Mouse (Mus musculus): ENCODE data around the gene Arrdc2. TPM values are rescaled to one million over a fixed set of nuclear protein-coding genes. Genes with fewer than 3 reads are reported as not detected.
A peak's percentile ranks its signal among the peaks of the same experiment; 100 is the strongest.

The Arrdc2 gene
- polyA plus RNA-seq, 1 experiment from 2014 or later: 3.8 TPM

DNA sequence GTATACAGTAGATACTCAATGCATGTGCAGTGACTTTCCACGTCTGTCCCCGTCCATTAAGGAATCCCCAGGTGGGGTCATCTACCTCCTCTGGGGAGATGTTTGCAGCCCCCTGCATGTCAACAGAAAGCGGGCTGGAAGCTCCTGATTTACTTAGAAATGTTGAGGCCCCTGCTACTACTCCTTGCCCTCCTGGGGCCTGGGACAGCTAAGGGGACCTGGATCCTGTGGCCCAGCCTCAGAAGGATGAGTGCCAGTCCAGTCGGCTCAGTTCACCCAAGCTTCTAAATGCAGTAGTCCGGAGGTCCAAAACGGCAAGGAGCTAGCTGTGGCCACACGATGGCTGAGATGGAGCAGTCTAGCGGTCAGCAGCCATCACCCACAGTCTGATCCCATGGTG lies 4.4 kb upstream of the Arrdc2 start:
- 77% methylated on average over 8 of the region's 8 CpGs for WGBS
- no peak overlapping the region for H3K4me3 ChIP-seq
- H3K9me3 ChIP-seq: no peaks in the 10 kb centered on the region
- H3K27me3 ChIP-seq (ENCODE audit: insufficient read depth, poor library complexity, severe bottlenecking): peaks cover 64% of the 10 kb centered on the region
- peak overlapping the region; percentile 81; the same call in 1 of the 2 replicates for H3K27ac ChIP-seq
- H3K36me3 ChIP-seq: no peaks in the 10 kb centered on the region
- DNase-seq (ENCODE audit: low spot score): no peak
- H3K4me1 ChIP-seq: peaks cover 33% of the 10 kb centered on the region

DNA sequence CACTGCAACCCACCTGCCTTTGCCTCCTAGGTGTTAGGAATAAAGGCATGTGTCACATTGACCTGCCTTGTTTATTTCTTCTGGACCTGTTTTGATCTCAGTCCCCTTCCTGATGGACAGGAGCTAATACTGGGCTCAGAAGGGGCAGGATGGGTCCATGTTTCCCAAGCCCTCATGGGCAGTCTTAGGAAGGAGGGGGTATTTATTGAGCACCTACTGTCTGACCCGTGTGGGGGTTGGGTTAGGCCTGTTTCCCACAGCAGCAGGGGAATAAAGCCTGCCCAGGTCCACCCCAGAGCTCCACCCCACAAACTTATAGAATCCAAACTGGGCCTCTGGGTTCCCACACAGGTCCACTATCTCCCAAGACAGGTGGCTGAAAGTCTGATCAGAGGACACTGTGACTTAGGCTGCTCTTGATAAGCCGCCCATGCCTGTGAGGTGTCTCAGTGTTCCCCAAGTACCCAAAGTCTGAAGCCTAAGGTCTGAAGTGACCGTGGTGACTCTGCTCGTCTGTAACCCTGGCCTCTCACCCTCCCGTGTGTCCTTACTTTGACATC lies 3.8 kb upstream of the Arrdc2 start:
- WGBS: 70% methylated on average over 5 of the region's 5 CpGs
- peak overlapping the region; percentile 81; the same call in 1 of the 2 replicates for H3K27ac ChIP-seq
- DNase-seq (ENCODE audit: low spot score): peak; percentile 92

DNA sequence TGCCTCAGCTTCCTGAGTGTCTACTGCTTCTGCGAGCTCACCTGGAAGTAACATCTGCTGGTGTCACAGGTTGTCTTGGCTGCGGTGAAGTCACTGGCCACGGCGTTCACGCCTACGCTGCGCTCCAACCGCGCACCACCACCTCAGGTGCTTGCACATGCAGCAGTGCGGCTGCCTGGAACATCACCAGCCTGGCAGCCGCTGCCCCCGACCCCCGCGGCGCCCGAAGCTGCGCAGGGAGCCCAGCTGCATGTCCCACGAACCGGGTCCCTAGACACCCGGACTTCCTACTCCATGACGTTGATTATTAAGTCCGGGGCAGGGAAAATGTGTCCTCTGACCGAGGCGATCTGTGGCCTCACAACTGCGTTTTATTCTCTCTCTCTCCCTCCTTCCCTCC lies 3.0 kb upstream of the Arrdc2 start:
- Histone ChIP-seq H3K27ac (peak overlapping the region; percentile 50; the same call in 1 of the 2 replicates), H3K4me1 (peaks cover 39% of the 10 kb centered on the region), H3K4me3 (peak overlapping the region; percentile 9; the same call in 1 of the 2 replicates), H3K36me3 (no peaks in the 10 kb centered on the region), H3K27me3 (ENCODE audit: insufficient read depth, poor library complexity, severe bottlenecking) (peaks cover 49% of the 10 kb centered on the region), H3K9me3 (no peaks in the 10 kb centered on the region)
- no peak for DNase-seq (ENCODE audit: low spot score)
- WGBS: 63% methylated on average over 25 of the region's 25 CpGs

More for the DNA sequence above, 3.8 kb upstream of the Arrdc2 start:
- Histone ChIP-seq H3K27me3 (ENCODE audit: insufficient read depth, poor library complexity, severe bottlenecking) (peaks cover 58% of the 10 kb centered on the region), H3K4me3 (no peak overlapping the region), H3K36me3 (no peaks in the 10 kb centered on the region), H3K9me3 (no peaks in the 10 kb centered on the region), H3K4me1 (peaks cover 39% of the 10 kb centered on the region)

DNA sequence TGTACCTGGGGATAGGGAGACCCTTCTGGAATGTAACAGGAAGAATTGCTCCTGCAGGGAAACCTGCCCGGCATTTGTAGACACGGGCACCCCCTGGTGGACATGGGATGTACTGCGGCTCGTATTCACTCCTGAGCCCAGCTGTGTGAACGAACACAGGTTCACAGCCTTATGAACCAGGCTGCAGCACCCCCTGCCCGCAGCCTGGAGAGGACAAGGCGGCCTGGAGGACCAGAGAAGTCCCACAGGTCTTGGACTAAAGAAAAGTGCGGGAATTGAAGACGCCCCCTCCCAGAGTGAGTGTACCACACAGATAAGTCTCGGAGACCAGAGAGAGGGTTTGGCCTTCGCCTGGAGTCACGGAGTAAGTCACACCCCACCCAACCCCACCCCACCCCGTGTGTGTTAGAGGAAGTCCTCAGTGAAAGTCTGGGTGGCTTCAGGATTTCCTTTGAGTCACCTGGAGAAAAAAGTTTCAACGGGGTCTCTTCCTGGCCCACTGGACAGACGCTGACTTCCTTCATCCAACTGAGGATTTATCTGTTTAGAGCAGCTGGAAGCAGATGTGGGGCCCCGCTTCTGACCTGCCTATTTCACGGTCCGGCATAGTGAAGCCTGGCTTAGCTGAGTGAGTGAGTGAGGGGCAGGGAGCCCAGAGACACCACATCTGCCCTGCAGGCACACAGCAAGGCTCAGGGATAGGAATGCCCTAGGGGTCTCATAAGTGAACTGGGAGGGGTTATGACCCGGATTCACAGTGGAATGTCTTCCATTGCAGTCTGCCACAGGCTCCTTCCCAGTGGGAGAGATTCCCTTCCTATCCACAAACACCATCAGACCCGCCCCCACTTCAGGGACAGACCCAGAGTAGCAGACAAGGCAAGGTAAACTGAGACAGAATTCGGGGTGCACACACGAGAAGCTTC lies 1.9 kb upstream of the Arrdc2 start:
- Histone ChIP-seq H3K4me3 (peak overlapping the region; percentile 35; the same call in 1 of the 2 replicates), H3K27me3 (ENCODE audit: insufficient read depth, poor library complexity, severe bottlenecking) (peaks cover 48% of the 10 kb centered on the region), H3K27ac (peak overlapping the region; percentile 50), H3K9me3 (no peaks in the 10 kb centered on the region), H3K4me1 (peaks cover 35% of the 10 kb centered on the region), H3K36me3 (no peaks in the 10 kb centered on the region)
- peak; percentile 94 for DNase-seq (ENCODE audit: low spot score)
- WGBS: 32% methylated on average over 22 of the region's 22 CpGs

DNA sequence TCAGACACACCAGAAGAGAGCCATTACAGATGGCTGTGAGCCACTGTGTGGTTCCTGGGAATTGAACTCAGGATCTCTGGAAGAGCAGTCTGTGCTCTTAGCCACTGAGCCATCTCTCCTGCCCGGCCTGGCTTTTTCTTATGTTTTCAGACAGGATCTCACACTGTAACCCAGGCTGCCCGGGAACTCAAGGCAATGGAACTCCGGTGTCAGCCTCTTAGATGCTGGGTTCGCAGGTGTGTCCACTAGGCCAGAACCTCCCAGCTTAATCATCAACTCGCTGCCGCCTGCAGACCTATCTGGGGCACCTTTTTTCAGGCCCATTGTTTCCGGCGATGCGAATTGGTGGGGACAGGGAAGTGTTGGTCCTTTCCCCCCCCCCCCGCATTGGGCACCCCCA lies 1.1 kb upstream of the Arrdc2 start:
- peak overlapping the region; percentile 50 for H3K27ac ChIP-seq
- peaks cover 42% of the 10 kb centered on the region for H3K27me3 ChIP-seq (ENCODE audit: insufficient read depth, poor library complexity, severe bottlenecking)
- 46% methylated on average over 10 of the region's 10 CpGs for WGBS
- peaks cover 35% of the 10 kb centered on the region for H3K4me1 ChIP-seq
- DNase-seq (ENCODE audit: low spot score): no peak
- H3K4me3 ChIP-seq: 0 out of 2 replicates have a peak overlapping the region, but pooled peaks have one; percentile 35
- no peaks in the 10 kb centered on the region for H3K9me3 ChIP-seq
- peaks cover 3% of the 10 kb centered on the region; the same call in 1 of the 2 replicates for H3K36me3 ChIP-seq

DNA sequence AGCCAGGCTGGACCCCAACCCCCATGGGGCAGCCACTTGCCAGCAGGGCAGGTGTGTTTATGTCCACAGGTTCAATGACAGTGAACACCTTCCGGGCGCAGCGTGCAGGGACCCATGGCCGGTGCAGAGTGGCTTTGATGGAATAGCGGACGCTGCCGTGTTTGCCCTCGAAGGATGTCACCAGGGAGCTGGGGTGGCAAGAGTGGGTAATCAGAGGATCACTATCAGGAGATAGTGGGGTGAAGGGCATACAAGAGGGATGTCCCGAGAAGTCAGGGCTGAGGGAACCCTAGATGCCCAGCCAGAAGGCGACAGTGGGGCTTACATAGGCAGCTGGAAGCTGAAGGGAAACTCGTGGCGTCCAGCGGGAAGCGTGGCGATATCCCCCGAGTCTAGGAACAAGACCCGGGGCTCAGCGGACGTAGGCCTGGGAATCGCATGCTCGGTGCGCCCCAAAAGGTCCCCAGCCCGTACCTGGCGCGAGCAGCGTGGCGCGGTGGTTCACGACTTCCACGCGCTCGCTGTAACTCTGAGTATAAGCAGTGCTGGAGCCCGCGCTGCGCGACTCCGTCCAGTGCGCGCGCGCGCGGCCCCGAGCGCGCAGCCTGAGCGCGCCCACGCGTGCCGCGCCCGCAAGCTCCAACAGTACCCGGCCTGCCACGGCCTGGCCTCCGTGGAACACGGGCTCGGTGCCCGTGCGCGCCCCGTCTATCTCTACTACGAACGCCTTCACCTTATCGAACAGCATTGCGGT lies 689 bp downstream of the Arrdc2 start:
- no peak for DNase-seq (ENCODE audit: low spot score)
- Histone ChIP-seq H3K4me3 (peak overlapping the region; percentile 76), H3K36me3 (peaks cover 5% of the 10 kb centered on the region; the same call in 1 of the 2 replicates), H3K9me3 (no peaks in the 10 kb centered on the region), H3K27me3 (ENCODE audit: insufficient read depth, poor library complexity, severe bottlenecking) (peaks cover 36% of the 10 kb centered on the region), H3K4me1 (peaks cover 25% of the 10 kb centered on the region), H3K27ac (peak overlapping the region; percentile 93)
- 3% methylated on average over 66 of the region's 66 CpGs for WGBS

DNA sequence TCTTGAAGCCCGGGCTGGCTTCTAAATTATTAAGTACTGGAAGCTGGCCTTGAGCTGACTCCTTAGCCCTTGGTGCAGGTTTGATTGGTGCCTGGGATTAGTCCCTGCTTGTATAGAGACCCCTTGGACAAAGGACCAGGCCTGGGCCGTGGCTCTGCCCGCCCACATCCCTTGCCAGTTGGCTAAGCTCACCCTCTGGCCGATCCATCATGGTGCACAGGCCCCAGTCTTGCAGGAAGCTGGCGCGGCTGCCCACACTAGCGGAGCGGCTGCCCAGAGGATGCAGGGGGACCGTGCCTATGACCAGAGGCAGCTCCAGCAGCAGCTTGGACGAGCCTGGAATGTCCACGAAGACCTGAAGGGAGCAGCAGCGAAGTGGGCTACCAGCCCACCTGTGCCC lies 2.9 kb downstream of the Arrdc2 start:
- peaks cover 37% of the 10 kb centered on the region for H3K4me1 ChIP-seq
- WGBS: 82% methylated on average over 12 of the region's 12 CpGs

DNA sequence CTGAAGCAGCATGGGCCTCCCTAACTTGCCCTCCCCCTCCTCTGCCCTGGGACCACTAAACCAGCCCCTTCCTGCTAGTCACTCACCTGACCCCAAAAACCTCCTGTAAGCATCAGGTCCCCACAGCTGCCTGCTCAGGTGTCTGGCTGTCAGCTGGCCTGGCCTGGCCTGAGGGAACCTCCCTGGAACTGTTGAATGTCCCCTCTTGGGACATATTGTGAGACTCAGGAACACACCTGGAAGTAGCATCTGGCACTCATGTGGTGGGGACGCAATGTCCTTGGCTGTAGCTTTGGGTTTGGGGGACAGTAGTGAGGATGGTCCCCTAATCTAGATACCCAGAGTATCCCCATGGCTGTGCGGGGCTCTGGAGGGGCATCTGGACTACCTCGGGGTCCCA lies 5.4 kb downstream of the Arrdc2 start:
- Histone ChIP-seq H3K9me3 (no peaks in the 10 kb centered on the region), H3K36me3 (peaks cover 5% of the 10 kb centered on the region; the same call in 1 of the 2 replicates)

More for the DNA sequence above, 2.9 kb downstream of the Arrdc2 start:
- no peaks in the 10 kb centered on the region for H3K9me3 ChIP-seq
- H3K27ac ChIP-seq: no peak overlapping the region
- no peak for DNase-seq (ENCODE audit: low spot score)
- H3K27me3 ChIP-seq (ENCODE audit: insufficient read depth, poor library complexity, severe bottlenecking): peaks cover 25% of the 10 kb centered on the region; the same call in 1 of the 2 replicates
- peaks cover 5% of the 10 kb centered on the region; the same call in 1 of the 2 replicates for H3K36me3 ChIP-seq
- no peak overlapping the region for H3K4me3 ChIP-seq

DNA sequence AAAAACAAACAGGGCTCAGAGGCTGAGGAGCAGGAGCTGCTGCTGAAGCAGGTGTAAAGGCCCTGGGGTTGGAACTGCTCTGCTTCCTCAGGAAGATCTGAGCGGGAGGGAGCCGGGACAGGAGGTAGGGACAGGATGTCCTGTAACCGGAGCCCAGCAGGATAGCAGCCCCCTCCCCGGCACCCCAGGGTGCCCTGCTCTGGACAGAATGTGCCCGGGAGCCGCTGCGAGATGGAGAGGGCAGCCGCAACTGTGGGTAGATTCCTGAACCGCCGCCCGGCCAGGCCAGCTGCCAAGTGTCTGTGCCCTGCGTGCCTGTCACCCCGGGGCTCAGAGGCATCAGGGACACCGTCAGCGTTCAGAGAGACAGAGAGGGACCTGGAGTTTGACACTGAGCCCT lies 6.0 kb downstream of the Arrdc2 start:
- DNase-seq (ENCODE audit: low spot score): no peak
- WGBS: 32% methylated on average over 15 of the region's 15 CpGs

More for the DNA sequence above, 5.4 kb downstream of the Arrdc2 start:
- H3K4me1 ChIP-seq: peaks cover 26% of the 10 kb centered on the region
- no peak for DNase-seq (ENCODE audit: low spot score)
- 99% methylated on average over 3 of the region's 3 CpGs for WGBS
- no peak overlapping the region for H3K4me3 ChIP-seq
- H3K27me3 ChIP-seq (ENCODE audit: insufficient read depth, poor library complexity, severe bottlenecking): peaks cover 27% of the 10 kb centered on the region; the same call in 1 of the 2 replicates
- H3K27ac ChIP-seq: peak overlapping the region; percentile 24; the same call in 1 of the 2 replicates

DNA sequence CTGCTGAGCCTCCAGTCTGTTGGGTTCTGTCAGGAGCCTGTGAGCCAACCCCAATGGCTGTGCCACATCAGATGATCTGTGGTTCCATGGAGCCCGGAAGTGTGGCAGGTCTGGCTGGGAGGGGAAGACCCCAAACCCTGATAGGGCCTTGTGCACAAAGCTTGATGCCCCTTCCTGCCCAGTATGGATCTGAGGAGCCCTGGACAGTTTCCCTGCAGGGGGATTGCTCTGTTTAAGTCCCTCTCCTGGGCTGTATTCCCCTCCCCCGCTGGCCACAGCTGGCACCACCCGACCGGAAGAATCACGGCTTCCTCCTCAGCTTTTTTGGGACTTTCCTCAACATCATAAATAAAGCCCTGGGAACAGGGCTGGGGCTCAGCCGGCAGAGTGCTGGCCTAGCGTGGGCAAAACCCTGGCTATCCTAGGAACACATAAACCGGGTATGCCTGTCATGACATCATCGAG lies 6.5 kb downstream of the Arrdc2 start:
- H3K4me1 ChIP-seq: peaks cover 18% of the 10 kb centered on the region
- whole genome bisulfite sequencing: 54% methylated on average over 9 of the region's 9 CpGs
- H3K36me3 ChIP-seq: peaks cover 5% of the 10 kb centered on the region; the same call in 1 of the 2 replicates
- H3K27me3 ChIP-seq (ENCODE audit: insufficient read depth, poor library complexity, severe bottlenecking): peaks cover 27% of the 10 kb centered on the region; the same call in 1 of the 2 replicates
- peak overlapping the region; percentile 42 for H3K27ac ChIP-seq
- 0 out of 2 replicates have a peak overlapping the region, but pooled peaks have one; percentile 12 for H3K4me3 ChIP-seq
- no peak for DNase-seq (ENCODE audit: low spot score)
- no peaks in the 10 kb centered on the region for H3K9me3 ChIP-seq

More for the DNA sequence above, 6.0 kb downstream of the Arrdc2 start:
- no peaks in the 10 kb centered on the region for H3K9me3 ChIP-seq
- peaks cover 20% of the 10 kb centered on the region for H3K4me1 ChIP-seq
- peaks cover 5% of the 10 kb centered on the region; the same call in 1 of the 2 replicates for H3K36me3 ChIP-seq
- H3K27ac ChIP-seq: peak overlapping the region; percentile 24; the same call in 1 of the 2 replicates
- peaks cover 27% of the 10 kb centered on the region; the same call in 1 of the 2 replicates for H3K27me3 ChIP-seq (ENCODE audit: insufficient read depth, poor library complexity, severe bottlenecking)
- no peak overlapping the region for H3K4me3 ChIP-seq

DNA sequence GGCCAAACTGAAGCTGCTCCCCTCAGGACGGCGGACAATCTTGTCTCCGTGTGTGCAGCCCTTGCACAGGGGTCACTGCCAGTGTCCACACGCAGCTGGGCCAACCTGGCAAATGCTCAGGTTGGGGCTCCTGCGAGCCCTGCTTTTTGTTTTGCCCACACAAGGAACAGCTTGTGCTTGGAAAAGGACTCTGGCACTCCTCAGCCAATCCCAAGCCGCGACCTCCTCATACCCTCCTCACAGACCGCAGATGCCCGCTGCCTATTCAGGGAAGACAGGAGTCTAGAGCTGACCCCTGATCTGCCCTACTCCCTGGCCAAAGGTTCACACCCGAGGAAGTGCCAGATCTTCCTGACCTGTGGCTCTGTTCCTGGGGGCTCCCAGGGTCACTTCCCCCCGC lies 7.1 kb downstream of the Arrdc2 start:
- Histone ChIP-seq H3K4me3 (no peak overlapping the region), H3K36me3 (peaks cover 5% of the 10 kb centered on the region; the same call in 1 of the 2 replicates), H3K27me3 (ENCODE audit: insufficient read depth, poor library complexity, severe bottlenecking) (peaks cover 27% of the 10 kb centered on the region; the same call in 1 of the 2 replicates), H3K9me3 (no peaks in the 10 kb centered on the region), H3K4me1 (peaks cover 18% of the 10 kb centered on the region), H3K27ac (peak overlapping the region; percentile 42; the same call in 1 of the 2 replicates)
- 72% methylated on average over 11 of the region's 11 CpGs for WGBS
- DNase-seq (ENCODE audit: low spot score): no peak

DNA sequence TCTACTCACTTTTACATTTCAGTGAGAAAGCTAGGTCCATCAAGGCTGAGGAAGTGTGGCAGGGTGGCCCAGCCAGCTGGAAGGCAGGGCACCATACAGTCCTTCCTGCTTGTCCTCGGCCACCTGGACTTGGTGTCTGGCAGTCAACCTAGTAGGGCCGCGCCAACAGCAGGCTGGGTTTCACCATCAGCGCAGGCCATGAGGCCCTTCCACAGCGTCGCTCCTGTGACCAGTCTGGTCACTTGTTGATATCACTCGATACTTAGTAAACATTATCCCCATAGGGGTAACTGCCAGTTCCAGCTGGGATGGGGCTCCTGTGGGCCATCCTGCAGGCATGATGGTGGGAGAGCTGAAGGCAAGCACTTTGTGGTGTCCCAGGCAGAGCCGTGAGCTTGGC lies 8.0 kb downstream of the Arrdc2 start:
- Histone ChIP-seq H3K27ac (no peak overlapping the region), H3K36me3 (peaks cover 5% of the 10 kb centered on the region; the same call in 1 of the 2 replicates), H3K4me3 (no peak overlapping the region), H3K4me1 (peaks cover 18% of the 10 kb centered on the region), H3K9me3 (no peaks in the 10 kb centered on the region), H3K27me3 (ENCODE audit: insufficient read depth, poor library complexity, severe bottlenecking) (peaks cover 20% of the 10 kb centered on the region; the same call in 1 of the 2 replicates)
- no peak for DNase-seq (ENCODE audit: low spot score)
- WGBS: 84% methylated on average over 8 of the region's 8 CpGs

Measured in heart, embryonic 10.5 days (tissue).